Mouse (Mus musculus): Measurements from ENCODE around the gene Vdac1.

Vdac1 gene

GRCm38 (mm10) chr11:52360471-52361277 is at the start of gene Vdac1:
Vdac1 (plus strand) TSS chr11:52360860.
- peak; percentile 62 to 73 for DNase-seq (ENCODE audit: low spot score in 2 of 2)

- peak; percentile 63 to 72 for DNase-seq (ENCODE audit: low spot score in 2 of 2)
These were observed 46.4 kb upstream of the Vdac1 start for GRCm38 (mm10) chr11:52314102-52314793.

- DNase-seq (ENCODE audit: low spot score in 2 of 2): peak; percentile 85 to 93
These were observed 42.2 kb upstream of the Vdac1 start for GRCm38 (mm10) chr11:52318445-52318844.

GRCm38 (mm10) chr11:52319664-52320063 is 41.0 kb upstream of the Vdac1 start:
- DNase-seq (ENCODE audit: low spot score in 2 of 2): no peak

- DNase-seq (ENCODE audit: low spot score in 2 of 2): no peak
These were observed 40.1 kb upstream of the Vdac1 start for GRCm38 (mm10) chr11:52320529-52320928.

GRCm38 (mm10) chr11:52321540-52321939 is 39.1 kb upstream of the Vdac1 start:
- DNase-seq (ENCODE audit: low spot score in 2 of 2): no peak

GRCm38 (mm10) chr11:52324442-52325367 is 36.0 kb upstream of the Vdac1 start:
- no peak for DNase-seq (ENCODE audit: low spot score in 2 of 2)

- peak; percentile 49 to 75 for DNase-seq (ENCODE audit: low spot score in 2 of 2)
These were observed 33.3 kb upstream of the Vdac1 start for GRCm38 (mm10) chr11:52327313-52327712.

GRCm38 (mm10) chr11:52332421-52333118 is 28.1 kb upstream of the Vdac1 start:
- no peak for DNase-seq (ENCODE audit: low spot score in 2 of 2)

- DNase-seq (ENCODE audit: low spot score in 2 of 2): no peak
These were observed 27.0 kb upstream of the Vdac1 start for GRCm38 (mm10) chr11:52333616-52334015.

GRCm38 (mm10) chr11:52335263-52335662 is 25.4 kb upstream of the Vdac1 start:
- no peak for DNase-seq (ENCODE audit: low spot score in 2 of 2)

- DNase-seq (ENCODE audit: low spot score in 2 of 2): no peak
These were observed 24.7 kb upstream of the Vdac1 start for GRCm38 (mm10) chr11:52335924-52336323.

- no peak for DNase-seq (ENCODE audit: low spot score in 2 of 2)
These were observed 22.9 kb upstream of the Vdac1 start for GRCm38 (mm10) chr11:52337651-52338295.

GRCm38 (mm10) chr11:52338351-52338750 is 22.3 kb upstream of the Vdac1 start:
- no peak for DNase-seq (ENCODE audit: low spot score in 2 of 2)

- DNase-seq (ENCODE audit: low spot score in 2 of 2): no peak
These were observed 21.6 kb upstream of the Vdac1 start for GRCm38 (mm10) chr11:52339098-52339497.

- no peak for DNase-seq (ENCODE audit: low spot score in 2 of 2)
These were observed 21.1 kb upstream of the Vdac1 start for GRCm38 (mm10) chr11:52339512-52339911.

- DNase-seq (ENCODE audit: low spot score in 2 of 2): no peak
These were observed 20.4 kb upstream of the Vdac1 start for GRCm38 (mm10) chr11:52340123-52340864.

- DNase-seq (ENCODE audit: low spot score in 2 of 2): peak; percentile 64 to 71
These were observed 19.7 kb upstream of the Vdac1 start for GRCm38 (mm10) chr11:52341001-52341400.

- DNase-seq (ENCODE audit: low spot score in 2 of 2): no peak
These were observed 19.2 kb upstream of the Vdac1 start for GRCm38 (mm10) chr11:52341476-52341875.

- no peak for DNase-seq (ENCODE audit: low spot score in 2 of 2)
These were observed 18.4 kb upstream of the Vdac1 start for GRCm38 (mm10) chr11:52342296-52342695.
